13 mouse cellular contexts compared by ENCODE assay signal in the genomic region with DNA sequence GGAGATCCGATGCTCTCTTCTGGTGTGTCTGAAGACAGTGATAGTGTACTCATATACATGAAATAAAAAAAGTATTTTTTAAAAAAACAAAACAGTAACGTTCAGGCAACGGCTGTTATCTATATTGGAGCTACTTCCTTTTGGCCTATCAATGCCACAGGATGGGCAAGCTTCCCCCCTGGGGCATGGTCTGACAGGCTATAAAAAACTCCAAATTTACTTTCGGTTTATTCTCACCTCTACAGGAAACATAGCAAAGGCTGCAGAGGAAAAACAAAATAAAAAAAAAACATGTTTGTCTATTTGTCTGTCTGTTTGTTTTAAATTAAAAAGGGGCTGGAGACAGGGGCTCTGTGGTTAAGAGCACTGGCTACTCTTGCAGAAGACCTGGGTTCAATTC. TPM values are rescaled to one million over a fixed set of nuclear protein-coding genes. Genes with fewer than 3 reads are reported as not detected.
A peak's percentile ranks its signal among the peaks of the same experiment; 100 is the strongest.
DNase-seq lines count a peak whose midpoint lies in the region; ATAC-seq lines count a peak whose summit lies in the region.
"Had no signal": no experiment of that assay in that cellular context is flagged by ENCODE, and none has a peak within 500 bp of the region (broad histone marks: within the 10 kb centered on the region; RNA-seq: fewer than 3 reads in every experiment).

No protein-coding gene starts in this region.

- H3K9me3 ChIP-seq in erythroblast, embryonic 14.5 days (ENCODE audit: control insufficient read depth, low read length) = no peaks in the 10 kb centered on the region
- no peaks in the 10 kb centered on the region for H3K9me3 ChIP-seq in megakaryocyte, embryonic 14.5 days

- ATAC-seq in erythroblast, adult 5-6 weeks (replicated peaks; ENCODE audit: low FRiP score, poor library complexity, severe bottlenecking) = no peak
- no peak for ATAC-seq in megakaryocyte, adult 5-6 weeks (ENCODE audit: poor library complexity, severe bottlenecking)
- ATAC-seq in common myeloid progenitor, adult 5-6 weeks (replicated peaks; ENCODE audit: low read depth, poor library complexity, severe bottlenecking) = peak; percentile 26
- ATAC-seq: forebrain, embryonic 14.5 days had no signal

- peak; percentile 63 for DNase-seq in naive thymus-derived CD4-positive, alpha-beta T cell, adult 2 months (ENCODE audit: low read depth)
- no peak for DNase-seq in right cerebral cortex, postnatal 36 days (ENCODE audit: low spot score in 2 of 2)
- no peak for DNase-seq in adrenal gland, adult 8-10 months
- DNase-seq: cerebellum, adult 8-10 months; heart, postnatal 4 days; kidney, adult 11 months; lung, adult 2 months had no signal

- peaks cover 4% of the 10 kb centered on the region for H3K27me3 ChIP-seq in erythroblast, embryonic 14.5 days (ENCODE audit: control insufficient read depth)
- H3K27me3 ChIP-seq in megakaryocyte, embryonic 14.5 days (replicated peaks) = no peaks in the 10 kb centered on the region

- no peaks in the 10 kb centered on the region for H3K36me3 ChIP-seq in erythroblast, embryonic 14.5 days (ENCODE audit: control insufficient read depth)
- peaks cover 51% of the 10 kb centered on the region for H3K36me3 ChIP-seq in megakaryocyte, embryonic 14.5 days (replicated peaks; ENCODE audit: low read length)

- peak overlapping the region; percentile 42 for H3K4me3 ChIP-seq in erythroblast, embryonic 14.5 days (replicated peaks)
- H3K4me3 ChIP-seq in megakaryocyte, embryonic 14.5 days (replicated peaks) = peak overlapping the region; percentile 91

- peaks cover 78% of the 10 kb centered on the region for H3K4me1 ChIP-seq in erythroblast, embryonic 14.5 days (ENCODE audit: control insufficient read depth)
- peaks cover 67% of the 10 kb centered on the region for H3K4me1 ChIP-seq in megakaryocyte, embryonic 14.5 days

RNA-seq across cellular contexts. Expression of a gene that starts 16.7 kb away (rescaled TPM):
- polyA plus RNA-seq in erythroblast, embryonic 14.5 days (2012) = 1.4 and 1.5 TPM in 2 replicates
- total RNA-seq in erythroblast, adult 5-6 weeks (2015; ENCODE audit: low replicate concordance) = 30.0 and 37.0 TPM in 2 replicates
- 30.0 and 34.9 TPM in 2 replicates for total RNA-seq in erythroblast, adult 5-6 weeks (2017; ENCODE audit: low replicate concordance)
- polyA plus RNA-seq in megakaryocyte, embryonic 14.5 days (2012; ENCODE audit: insufficient read depth, low replicate concordance) = 1.1 and 8.9 TPM in 2 replicates
- 101 and 124 TPM in 2 replicates for total RNA-seq in megakaryocyte, adult 5-6 weeks (2015)
- total RNA-seq in megakaryocyte, adult 5-6 weeks (2017) = 124 and 146 TPM in 2 replicates
- total RNA-seq in common myeloid progenitor, adult 5-6 weeks (2017) = 76.1 and 81.7 TPM in 2 replicates
- total RNA-seq in adrenal gland, adult 8-10 months (2022) = 10 to 100 TPM; 45.2 to 60.6 (median 55.4) TPM

RNA-seq across cellular contexts. Expression of a gene that starts 23.9 kb away (rescaled TPM):
- 0.97 and 2.5 TPM in 2 replicates for polyA plus RNA-seq in erythroblast, embryonic 14.5 days (2012)
- total RNA-seq in erythroblast, adult 5-6 weeks (2015; ENCODE audit: low replicate concordance) = 708 and 861 TPM in 2 replicates
- 235 and 417 TPM in 2 replicates for total RNA-seq in erythroblast, adult 5-6 weeks (2017; ENCODE audit: low replicate concordance)
- polyA plus RNA-seq in megakaryocyte, embryonic 14.5 days (2012; ENCODE audit: insufficient read depth, low replicate concordance) = 95.0 and 696 TPM in 2 replicates
- total RNA-seq in megakaryocyte, adult 5-6 weeks (2015) = 646 and 668 TPM in 2 replicates
- total RNA-seq in megakaryocyte, adult 5-6 weeks (2017) = 492 and 500 TPM in 2 replicates
- 1,072 and 1,492 TPM in 2 replicates for total RNA-seq in common myeloid progenitor, adult 5-6 weeks (2017)
- total RNA-seq in adrenal gland, adult 8-10 months (2022) = 10 to 100 TPM; 49.9 to 64.0 (median 50.9) TPM

RNA-seq across cellular contexts. Expression of a gene that starts 53.8 kb away (rescaled TPM):
- 1.4 and 2.5 TPM in 2 replicates for polyA plus RNA-seq in erythroblast, embryonic 14.5 days (2012)
- 9.4 and 9.8 TPM in 2 replicates for total RNA-seq in erythroblast, adult 5-6 weeks (2015; ENCODE audit: low replicate concordance)
- total RNA-seq in erythroblast, adult 5-6 weeks (2017; ENCODE audit: low replicate concordance) = 7.8 and 15.6 TPM in 2 replicates
- 10.9 TPM in 2 replicates for polyA plus RNA-seq in megakaryocyte, embryonic 14.5 days (2012; ENCODE audit: insufficient read depth, low replicate concordance)
- 14.9 and 20.5 TPM in 2 replicates for total RNA-seq in megakaryocyte, adult 5-6 weeks (2015)
- 19.5 and 20.7 TPM in 2 replicates for total RNA-seq in megakaryocyte, adult 5-6 weeks (2017)
- 44.9 and 61.6 TPM in 2 replicates for total RNA-seq in common myeloid progenitor, adult 5-6 weeks (2017)
- 10 to 100 TPM; 30.6 to 36.8 (median 34.8) TPM for total RNA-seq in adrenal gland, adult 8-10 months (2022)

RNA-seq across cellular contexts. Expression of a gene that starts 54.1 kb away (rescaled TPM):
- not detected in 2 replicates for polyA plus RNA-seq in erythroblast, embryonic 14.5 days (2012)
- not detected in 2 replicates for total RNA-seq in erythroblast, adult 5-6 weeks (2015; ENCODE audit: low replicate concordance)
- total RNA-seq in erythroblast, adult 5-6 weeks (2017; ENCODE audit: low replicate concordance) = not detected in 2 replicates
- polyA plus RNA-seq in megakaryocyte, embryonic 14.5 days (2012; ENCODE audit: insufficient read depth, low replicate concordance) = not detected in 2 replicates
- not detected in 2 replicates for total RNA-seq in megakaryocyte, adult 5-6 weeks (2015)
- total RNA-seq in megakaryocyte, adult 5-6 weeks (2017) = 0.69 TPM in 1 of 2 replicates, not detected in the other
- 0.19 and 1.0 TPM in 2 replicates for total RNA-seq in common myeloid progenitor, adult 5-6 weeks (2017)
- under 1 TPM; 0.31 to 0.56 (median 0.36) TPM for total RNA-seq in adrenal gland, adult 8-10 months (2022)
